Mouse (Mus musculus) frontal cortex, adult (tissue): ENCODE results near the gene Tbxas1.

ENCODE experiments used
- ATAC-seq: cut with Nextera tagmentation; 2 replicates; pipeline ENCODE4 v1.9.2; 2017; ENCODE audit warnings: mild to moderate bottlenecking, moderate library complexity, mixed read lengths; ENCODE audit not compliant: low TSS enrichment

Gene Tbxas1

DNA sequence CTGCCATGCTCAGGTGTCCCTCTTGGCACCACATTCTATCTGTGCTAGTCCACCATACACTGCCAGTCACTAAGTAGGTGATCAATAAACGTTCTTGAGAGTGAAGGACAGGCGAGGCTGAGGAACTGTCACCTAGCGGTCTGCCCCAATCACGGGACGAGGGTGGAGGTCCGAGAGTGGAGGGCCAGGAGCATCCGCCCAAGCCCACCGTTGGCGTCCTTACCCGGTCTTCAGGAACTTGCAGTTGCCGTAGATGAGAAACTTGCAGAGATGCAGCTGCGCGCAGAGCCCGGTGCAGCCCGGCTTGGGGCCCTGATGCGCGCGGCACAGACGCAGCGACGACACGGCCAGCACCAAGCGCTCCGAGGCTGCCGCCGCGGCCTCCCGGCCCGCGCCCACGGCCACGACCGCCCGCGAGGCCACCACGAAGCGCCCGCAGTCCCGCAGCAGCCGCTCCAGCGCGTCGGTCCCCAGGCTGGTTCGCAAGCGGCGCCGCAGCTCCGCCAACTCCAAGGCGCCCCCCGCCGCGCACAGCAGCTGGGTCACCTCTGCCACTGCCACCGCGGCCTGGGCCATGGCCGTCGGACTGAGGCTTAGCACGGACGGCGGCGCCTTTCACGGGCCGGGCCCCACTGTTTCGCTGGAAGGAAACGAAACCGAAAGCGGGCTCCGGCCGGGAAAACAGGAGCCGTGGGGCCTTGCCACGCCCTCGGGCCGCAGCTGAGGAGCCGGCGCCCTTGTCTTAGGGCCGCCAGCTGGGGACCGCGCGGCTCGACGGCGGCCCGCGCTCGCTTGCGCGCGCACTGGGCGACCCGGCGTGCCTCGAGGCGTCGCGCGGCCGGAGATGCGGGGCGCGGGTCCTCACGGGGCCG, 242.6 kb downstream of the Tbxas1 start, which contains the start of gene Parp12:
TSS of gene Parp12 (minus strand) at position 766 of the 872 bp plus-strand sequence.
- peak; percentile 72 for ATAC-seq

DNA sequence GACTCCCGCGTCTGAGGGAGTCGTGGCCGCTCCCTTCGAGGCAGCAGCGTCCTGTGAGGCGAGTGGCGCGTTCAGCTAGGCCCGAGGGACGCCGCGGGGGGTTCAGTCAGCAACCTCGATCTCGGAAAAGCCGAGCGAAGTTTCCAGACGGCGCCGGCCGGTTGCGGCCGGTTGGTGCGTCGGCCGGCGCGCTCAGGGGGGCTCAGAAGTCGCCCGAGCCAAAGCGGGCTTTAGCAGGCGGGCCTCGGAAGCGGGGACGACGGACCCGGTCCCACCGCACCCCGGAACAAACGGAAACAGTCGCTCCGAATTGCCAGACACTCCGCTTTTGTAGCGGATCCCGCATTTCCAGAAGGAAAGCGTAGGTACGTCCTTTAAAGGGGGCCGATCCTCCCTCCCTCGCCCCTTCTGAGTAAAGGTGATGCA, 243.3 kb downstream of the Tbxas1 start:
- ATAC-seq = no peak; the same call in 1 of the 2 replicates

DNA sequence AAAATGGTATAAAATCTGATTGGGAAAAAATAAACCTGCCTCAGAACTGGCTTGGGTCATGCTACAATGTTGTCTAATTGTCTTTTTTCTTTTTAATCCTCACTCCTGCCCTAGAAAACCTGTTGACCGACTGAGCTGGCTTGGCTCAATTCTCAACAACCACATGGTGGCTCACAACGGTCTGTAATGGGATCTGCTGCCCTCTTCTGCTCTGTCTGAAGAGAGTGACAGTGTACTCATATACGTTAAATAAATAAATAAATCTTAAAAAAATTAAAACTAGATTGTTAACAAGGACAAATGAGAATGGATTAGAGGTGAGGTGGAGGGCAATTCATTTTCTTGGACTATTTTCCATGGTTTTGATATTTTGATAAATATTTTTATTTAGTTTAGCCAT, 245.5 kb downstream of the Tbxas1 start:
- ATAC-seq = no peak

DNA sequence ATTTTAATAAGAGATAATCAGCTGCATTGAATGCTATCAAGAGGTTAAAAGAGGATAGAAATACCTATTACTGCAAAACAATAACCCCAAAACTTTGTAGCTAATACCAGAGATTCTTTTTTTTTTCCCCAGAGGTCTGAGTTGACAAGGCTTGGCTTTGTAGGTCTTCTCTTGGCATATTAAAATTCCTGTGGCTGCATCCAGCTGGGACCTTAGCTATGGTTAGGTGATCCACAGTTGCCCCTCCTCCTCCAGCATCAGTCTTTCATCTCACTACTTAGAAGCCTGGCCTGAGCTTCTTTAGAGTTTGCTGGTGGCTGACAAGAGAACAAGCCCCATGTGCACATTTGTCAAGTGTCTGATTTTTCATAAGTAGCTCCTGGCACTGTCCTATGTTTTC, 249.5 kb downstream of the Tbxas1 start:
- ATAC-seq = no peak

DNA sequence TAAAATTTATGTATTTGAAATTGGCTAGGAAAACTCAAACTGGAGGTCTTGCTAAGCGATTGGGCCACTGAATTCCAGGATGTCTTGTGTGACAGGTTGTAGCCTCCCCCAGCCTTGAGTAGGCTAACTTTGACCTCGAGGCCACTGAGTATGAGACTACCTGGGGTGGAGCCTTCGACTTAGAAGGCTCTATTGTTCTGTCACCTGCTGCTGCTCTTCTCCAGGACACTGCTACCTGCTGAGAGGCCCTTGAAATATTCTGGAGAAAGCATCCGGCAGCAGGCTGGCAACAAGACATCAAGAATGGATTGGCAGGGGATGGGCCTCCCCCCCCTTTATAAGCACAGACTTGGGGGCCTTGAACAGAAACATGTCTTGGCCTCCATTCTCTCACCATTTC, 256.3 kb downstream of the Tbxas1 start:
- ATAC-seq = no peak

DNA sequence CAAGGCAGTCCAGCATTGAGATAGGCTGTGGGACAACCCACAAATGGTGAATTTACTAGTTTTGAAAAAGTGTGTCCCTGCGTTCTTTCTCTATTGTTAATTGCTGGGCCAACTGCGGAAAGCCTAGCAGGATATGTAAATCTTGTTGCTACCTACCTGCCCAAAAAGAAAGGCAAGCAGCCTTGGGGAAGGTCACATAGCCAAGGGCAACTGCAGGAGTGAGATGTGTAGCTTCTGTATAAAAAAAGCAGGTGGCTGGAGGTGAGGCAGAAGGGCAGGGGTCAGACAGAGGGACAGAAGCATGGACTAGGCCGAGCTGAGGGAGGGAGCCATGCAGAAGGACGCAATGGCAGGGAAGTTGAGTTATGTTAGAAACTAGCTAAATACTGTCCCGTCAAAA, 257.4 kb downstream of the Tbxas1 start:
- no peak for ATAC-seq
